Mouse (Mus musculus): ENCODE data around the gene Ankrd13a. TPM values are rescaled to one million over a fixed set of nuclear protein-coding genes. Genes with fewer than 3 reads are reported as not detected.

The Ankrd13a gene
- total and polyA plus RNA-seq, 3 experiments: 110 to 184 (median 180) TPM

DNA sequence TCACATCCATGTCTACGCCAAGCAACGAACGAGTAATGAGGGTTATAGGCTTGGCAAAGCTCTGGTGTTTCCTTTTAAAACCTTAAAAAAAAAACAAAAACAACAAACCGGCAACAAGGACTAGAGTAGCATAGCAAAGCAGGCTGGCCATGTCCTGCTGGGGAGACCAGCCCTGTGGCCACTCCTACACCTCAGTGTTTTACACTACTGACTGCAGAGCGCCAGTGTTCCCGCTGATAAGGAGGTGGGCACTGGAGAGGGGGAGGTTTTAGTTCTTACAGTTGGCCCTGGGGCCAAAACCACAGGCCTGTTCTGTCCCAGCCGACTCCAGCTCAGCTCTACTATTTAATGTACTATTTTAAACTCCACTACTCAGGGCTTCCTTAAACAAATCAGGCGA lies 33.0 kb downstream of the Ankrd13a start:
- Histone ChIP-seq H3K9ac (ENCODE audit: control insufficient read depth, low read depth, low read length, poor library complexity, severe bottlenecking) (no peak overlapping the region), H3K4me1 (ENCODE audit: control insufficient read depth in 1 of 2, insufficient read depth in 2 of 2, low read length in 2 of 2) (no peaks in the 10 kb centered on the region), H3K4me3 (ENCODE audit: control insufficient read depth in 1 of 2, insufficient read depth in 1 of 2, low read depth in 2 of 2, low read length in 2 of 2) (no peak overlapping the region), H3K9me3 (replicated peaks; ENCODE audit: insufficient read depth, low read length) (no peaks in the 10 kb centered on the region), H3K36me3 (ENCODE audit: control insufficient read depth in 1 of 2, insufficient read depth in 2 of 2, low read length in 2 of 2) (peaks cover 0 to 8% of the 10 kb centered on the region in 2 experiments; a peak in 1 of 4 replicates), H3K27ac (ENCODE audit: control insufficient read depth, low read depth, low read length) (no peak overlapping the region), H3K79me2 (ENCODE audit: control insufficient read depth, insufficient read depth, low read length, poor library complexity) (peaks cover 5% of the 10 kb centered on the region), H3K27me3 (ENCODE audit: control insufficient read depth in 1 of 2, insufficient read depth in 2 of 2, low read length in 2 of 2) (no peaks in the 10 kb centered on the region)
- TF ChIP-seq MYC (IDR thresholded peaks at IDR 0.05; ENCODE audit: low read depth, low read length) (no peak), KAT2A (conservative IDR thresholded peaks at IDR 0.05; ENCODE audit: low read depth, low read length) (no peak), ELF1 (IDR thresholded peaks at IDR 0.05; ENCODE audit: low read depth, low read length) (no peak), NELFE (IDR thresholded peaks at IDR 0.05; ENCODE audit: low read depth, low read length) (no peak), MAZ (IDR thresholded peaks at IDR 0.05; ENCODE audit: low read depth, low read length) (no peak), GABPA (IDR thresholded peaks at IDR 0.05; ENCODE audit: low read depth, low read length) (no peak), BHLHE40 (IDR thresholded peaks at IDR 0.05; ENCODE audit: borderline replicate concordance, low read depth, low read length) (no peak), CTCF (IDR thresholded peaks at IDR 0.05 in 2 of 3, conservative IDR thresholded peaks at IDR 0.05 in 1 of 3; ENCODE audit: control insufficient read depth in 1 of 3, insufficient read depth in 1 of 3, low read depth in 2 of 3, low read length in 3 of 3, poor library complexity in 1 of 3, severe bottlenecking in 1 of 3) (no peak), JUND (IDR thresholded peaks at IDR 0.05; ENCODE audit: low read depth, low read length) (no peak), ZNF384 (IDR thresholded peaks at IDR 0.05; ENCODE audit: low read depth, low read length) (no peak), CHD1 (IDR thresholded peaks at IDR 0.05; ENCODE audit: low read depth, low read length) (no peak), TAL1 (IDR thresholded peaks at IDR 0.05; ENCODE audit: low read length) (no peak), ZC3H11A (IDR thresholded peaks at IDR 0.05; ENCODE audit: low read depth, low read length) (no peak), MAFK (IDR thresholded peaks at IDR 0.05; ENCODE audit: borderline replicate concordance, low read depth, low read length) (no peak), POLR2AphosphoS5 (IDR thresholded peaks at IDR 0.05; ENCODE audit: borderline replicate concordance, low read depth, low read length) (no peak), E2F4 (IDR thresholded peaks at IDR 0.05; ENCODE audit: borderline replicate concordance, low read depth, low read length) (no peak), GATA1 (IDR thresholded peaks at IDR 0.05; ENCODE audit: low read depth, low read length) (no peak), ZMIZ1 (IDR thresholded peaks at IDR 0.05; ENCODE audit: low read depth, low read length) (no peak), TBP (IDR thresholded peaks at IDR 0.05; ENCODE audit: low read depth, low read length) (no peak)
- no peak for DNase-seq (ENCODE audit: low read depth, low spot score)

DNA sequence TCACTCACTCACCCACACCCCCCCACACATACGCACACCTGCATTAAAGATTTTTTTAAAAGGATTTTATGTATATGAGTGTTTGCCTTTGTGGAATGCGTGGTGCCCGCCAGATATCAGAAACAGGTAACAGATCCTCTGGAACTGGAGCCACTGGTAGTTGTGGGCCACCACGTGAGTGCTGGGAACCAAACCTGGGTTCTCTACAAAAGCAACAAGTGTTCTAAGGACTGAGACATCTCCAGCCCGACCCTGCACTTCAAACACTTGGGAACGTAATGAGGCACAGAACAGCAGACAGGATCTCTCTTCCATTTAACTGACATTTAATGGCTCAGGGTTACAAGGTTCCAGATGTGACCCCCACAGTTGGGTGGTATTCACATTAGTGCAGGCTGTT lies 33.4 kb downstream of the Ankrd13a start:
- Histone ChIP-seq H3K9ac (ENCODE audit: control insufficient read depth, low read depth, low read length, poor library complexity, severe bottlenecking) (no peak overlapping the region), H3K4me3 (ENCODE audit: control insufficient read depth in 1 of 2, insufficient read depth in 1 of 2, low read depth in 2 of 2, low read length in 2 of 2) (no peak overlapping the region), H3K4me1 (ENCODE audit: control insufficient read depth in 1 of 2, insufficient read depth in 2 of 2, low read length in 2 of 2) (peaks cover 0 to 4% of the 10 kb centered on the region in 2 experiments; a peak in 1 of 4 replicates), H3K27ac (ENCODE audit: control insufficient read depth, low read depth, low read length) (no peak overlapping the region), H3K27me3 (ENCODE audit: control insufficient read depth in 1 of 2, insufficient read depth in 2 of 2, low read length in 2 of 2) (no peaks in the 10 kb centered on the region), H3K36me3 (ENCODE audit: control insufficient read depth in 1 of 2, insufficient read depth in 2 of 2, low read length in 2 of 2) (peaks cover 0 to 8% of the 10 kb centered on the region in 2 experiments; a peak in 2 of 4 replicates), H3K9me3 (replicated peaks; ENCODE audit: insufficient read depth, low read length) (no peaks in the 10 kb centered on the region), H3K79me2 (ENCODE audit: control insufficient read depth, insufficient read depth, low read length, poor library complexity) (peaks cover 9% of the 10 kb centered on the region)
- TF ChIP-seq CTCF (IDR thresholded peaks at IDR 0.05 in 2 of 3, conservative IDR thresholded peaks at IDR 0.05 in 1 of 3; ENCODE audit: control insufficient read depth in 1 of 3, insufficient read depth in 1 of 3, low read depth in 2 of 3, low read length in 3 of 3, poor library complexity in 1 of 3, severe bottlenecking in 1 of 3) (no peak), ELF1 (IDR thresholded peaks at IDR 0.05; ENCODE audit: low read depth, low read length) (no peak), KAT2A (conservative IDR thresholded peaks at IDR 0.05; ENCODE audit: low read depth, low read length) (no peak), USF1 (IDR thresholded peaks at IDR 0.05; ENCODE audit: low read depth, low read length) (no peak), POLR2AphosphoS2 (IDR thresholded peaks at IDR 0.05; ENCODE audit: low read length) (no peak), SMC3 (IDR thresholded peaks at IDR 0.05; ENCODE audit: low read depth, low read length) (no peak), EP300 (IDR thresholded peaks at IDR 0.05; ENCODE audit: low read depth in 1 of 2, low read length in 2 of 2) (no peak), POLR2A (IDR thresholded peaks at IDR 0.05; ENCODE audit: control insufficient read depth in 1 of 2, insufficient read depth in 1 of 2, low read depth in 1 of 2, low read length in 2 of 2, poor library complexity in 1 of 2) (no peak), MXI1 (IDR thresholded peaks at IDR 0.05; ENCODE audit: low read depth, low read length) (no peak)
- DNase-seq (ENCODE audit: low read depth, low spot score): no peak

All from MEL (cell line).